31 mouse cellular contexts compared by ENCODE assay signal in the genomic region with DNA sequence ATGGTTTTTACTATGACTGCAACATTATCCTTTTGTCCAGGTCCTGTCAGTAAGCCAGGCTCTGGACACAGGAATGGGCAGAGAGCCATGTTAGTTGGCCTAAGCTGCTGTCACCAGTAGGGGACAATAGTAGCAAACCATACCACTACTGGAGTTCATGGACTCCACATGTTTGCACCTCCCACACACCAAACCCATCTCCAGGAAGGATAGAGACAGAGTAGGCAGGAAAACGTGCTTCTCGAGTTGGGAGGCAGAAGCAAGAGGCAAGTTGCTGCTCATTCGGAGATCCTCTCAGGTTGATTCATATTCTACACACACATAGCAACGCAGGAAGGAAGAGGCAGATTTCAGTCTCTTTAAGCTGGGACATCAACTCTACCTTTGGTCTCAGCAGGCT.
A peak's percentile ranks its signal among the peaks of the same experiment; 100 is the strongest.
DNase-seq lines count a peak whose midpoint lies in the region; ATAC-seq and TF ChIP-seq lines count a peak whose summit lies in the region.
"Had no signal": no experiment of that assay in that cellular context is flagged by ENCODE, and none has a peak within 500 bp of the region (broad histone marks: within the 10 kb centered on the region; RNA-seq: fewer than 3 reads in every experiment).

No protein-coding gene starts in this region.

- no peak overlapping the region for H3K9ac ChIP-seq in midbrain, postnatal 0 days (replicated peaks; ENCODE audit: low read length, poor library complexity, severe bottlenecking)
- H3K9ac ChIP-seq in midbrain, embryonic 16.5 days (ENCODE audit: low read depth, low read length), result no peak overlapping the region
- H3K9ac ChIP-seq: hindbrain, embryonic 13.5 days; liver, embryonic 14.5 days; midbrain, embryonic 13.5 days; neural tube, embryonic 15.5 days had no signal

- H3K4me1 ChIP-seq in midbrain, postnatal 0 days (ENCODE audit: insufficient read depth, low read length), result no peaks in the 10 kb centered on the region
- H3K4me1 ChIP-seq in midbrain, embryonic 16.5 days (ENCODE audit: control insufficient read depth, insufficient read depth, low read length), result no peaks in the 10 kb centered on the region
- H3K4me1 ChIP-seq: hindbrain, embryonic 13.5 days; midbrain, embryonic 13.5 days; neural tube, embryonic 15.5 days had no signal

- ATAC-seq in frontal cortex, adult (ENCODE audit: low TSS enrichment), result peak; percentile 91
- no peak for ATAC-seq in midbrain, postnatal 0 days (ENCODE audit: low FRiP score)
- ATAC-seq in midbrain, embryonic 16.5 days, result no peak
- ATAC-seq: forebrain, embryonic 16.5 days; intestine, postnatal 0 days; midbrain, embryonic 13.5 days had no signal

- DNase-seq in frontal cortex, postnatal 25 days (ENCODE audit: low spot score in 2 of 2), result no peak
- no peak for DNase-seq in midbrain, postnatal 0 days (ENCODE audit: low spot score)
- peak; percentile 43 to 65 for DNase-seq in frontal cortex, postnatal 36 days (ENCODE audit: low spot score in 2 of 2)
- peak; percentile 42 to 50 for DNase-seq in left cerebral cortex, postnatal 36 days (ENCODE audit: low spot score in 2 of 2)
- DNase-seq in urinary bladder, postnatal 4 days (ENCODE audit: low spot score in 2 of 2), result no peak
- no peak for DNase-seq in cerebellum, adult 9-11 months
- DNase-seq: adrenal gland, adult 8-10 months; gastrocnemius, postnatal 25 days; heart, adult 18-20 months; heart, postnatal 4 days; kidney, adult 9 months; kidney, postnatal 14 days; liver; lung, adult 2 months; lung, postnatal 10 days; retina, postnatal 1 day; spleen, adult 18-20 months; thymus, adult 18-20 months; thymus, postnatal 25 days had no signal

- no peak overlapping the region for H3K27ac ChIP-seq in midbrain, postnatal 0 days (ENCODE audit: low read depth, low read length)
- H3K27ac ChIP-seq in midbrain, embryonic 16.5 days (ENCODE audit: low read length), result no peak overlapping the region
- H3K27ac ChIP-seq: hindbrain, embryonic 13.5 days; liver, embryonic 14.5 days; macrophage; midbrain, embryonic 13.5 days; neural tube, embryonic 15.5 days had no signal

- no peaks in the 10 kb centered on the region for H3K36me3 ChIP-seq in midbrain, postnatal 0 days (ENCODE audit: insufficient read depth, low read length)
- H3K36me3 ChIP-seq in midbrain, embryonic 16.5 days (ENCODE audit: control insufficient read depth, insufficient read depth, low read length), result no peaks in the 10 kb centered on the region
- H3K36me3 ChIP-seq: hindbrain, embryonic 13.5 days; midbrain, embryonic 13.5 days; neural tube, embryonic 15.5 days had no signal

- 94% methylated on average over 4 of the region's 4 CpGs for WGBS in midbrain, postnatal 0 days
- WGBS in midbrain, embryonic 16.5 days, result 88% methylated on average over 4 of the region's 4 CpGs

- no peaks in the 10 kb centered on the region for H3K9me3 ChIP-seq in midbrain, postnatal 0 days (ENCODE audit: low read length)
- no peaks in the 10 kb centered on the region for H3K9me3 ChIP-seq in midbrain, embryonic 16.5 days (replicated peaks; ENCODE audit: control insufficient read depth, low read length, poor library complexity, severe bottlenecking)
- H3K9me3 ChIP-seq: hindbrain, embryonic 13.5 days; midbrain, embryonic 13.5 days; neural tube, embryonic 15.5 days had no signal

- intact Hi-C loops in left cerebral cortex, postnatal 36 days (cut with DNase I), result no loop called here

- H3K27me3 ChIP-seq in midbrain, postnatal 0 days (ENCODE audit: insufficient read depth, low read length), result no peaks in the 10 kb centered on the region
- no peaks in the 10 kb centered on the region for H3K27me3 ChIP-seq in midbrain, embryonic 16.5 days (ENCODE audit: control insufficient read depth, insufficient read depth, low read depth, low read length)
- H3K27me3 ChIP-seq: CH12.LX; hindbrain, embryonic 13.5 days; midbrain, embryonic 13.5 days; neural tube, embryonic 15.5 days had no signal

- no peak overlapping the region for H3K4me2 ChIP-seq in midbrain, postnatal 0 days (ENCODE audit: low read depth, low read length, poor library complexity, severe bottlenecking)
- H3K4me2 ChIP-seq in midbrain, embryonic 16.5 days (ENCODE audit: low read length), result no peak overlapping the region
- H3K4me2 ChIP-seq: heart, embryonic 11.5 days; hindbrain, embryonic 13.5 days; midbrain, embryonic 13.5 days; neural tube, embryonic 15.5 days had no signal

- 0 out of 2 replicates have a peak, but pooled peaks have one; percentile 5 for TF ChIP-seq CTCF in midbrain, postnatal 0 days (IDR thresholded peaks at IDR 0.05)

- no peak overlapping the region for H3K4me3 ChIP-seq in midbrain, postnatal 0 days (ENCODE audit: low read depth, low read length)
- no peak overlapping the region for H3K4me3 ChIP-seq in midbrain, embryonic 16.5 days (ENCODE audit: low read depth, low read length)
- H3K4me3 ChIP-seq: erythroblast, embryonic 14.5 days; hindbrain, embryonic 13.5 days; midbrain, embryonic 13.5 days; neural tube, embryonic 15.5 days had no signal

Comparison
In these comparisons a context has a peak if more than half of its experiments do, and no peak if none do; other contexts are left out.
1. DNase-seq: peak in frontal cortex, postnatal 36 days (2 of 2) and left cerebral cortex, postnatal 36 days (2 of 2); none in frontal cortex, postnatal 25 days (0 of 2), midbrain, postnatal 0 days (single experiment), urinary bladder, postnatal 4 days (0 of 2) and cerebellum, adult 9-11 months (single experiment).